ENCODE assay signal across 10 mouse cellular contexts in the genomic region with DNA sequence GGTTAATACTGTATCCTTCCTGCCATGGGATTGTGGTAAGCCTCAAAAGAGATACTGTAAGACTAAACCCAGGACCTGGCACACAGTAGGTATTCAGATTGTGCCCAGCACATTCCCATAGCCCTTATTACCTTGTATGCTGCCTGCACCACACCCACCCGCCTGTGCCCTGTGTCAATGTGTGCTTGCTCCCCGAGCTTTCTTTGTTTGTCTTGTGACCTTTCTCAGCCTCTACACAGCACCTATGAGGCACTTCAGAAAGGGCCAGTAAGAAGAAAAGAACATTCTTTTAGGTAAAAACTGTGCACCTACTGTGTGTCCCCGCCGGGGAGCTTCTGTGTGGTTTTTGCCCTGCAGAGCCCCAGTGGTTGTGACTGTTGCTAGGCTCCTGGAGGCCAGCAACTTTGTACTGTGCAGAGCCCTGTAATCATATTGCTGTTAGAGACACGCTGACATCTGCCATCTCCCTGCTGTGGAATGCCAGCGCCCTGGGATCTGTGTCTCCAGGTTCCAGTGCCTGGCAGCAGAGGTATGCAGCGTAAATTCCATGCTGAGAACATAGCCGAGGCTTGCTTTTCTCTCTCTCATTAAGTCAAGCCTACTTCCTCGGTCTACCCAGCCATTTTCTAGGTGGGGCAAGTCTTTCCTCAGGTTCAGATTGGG. TPM values are rescaled to one million over a fixed set of nuclear protein-coding genes. Genes with fewer than 3 reads are reported as not detected.
A peak's percentile ranks its signal among the peaks of the same experiment; 100 is the strongest.
DNase-seq lines count a peak whose midpoint lies in the region; ATAC-seq and TF ChIP-seq lines count a peak whose summit lies in the region.
"Had no signal": no experiment of that assay in that cellular context is flagged by ENCODE, and none has a peak within 500 bp of the region (broad histone marks: within the 10 kb centered on the region; RNA-seq: fewer than 3 reads in every experiment).

No protein-coding gene starts in this region.

- 40% methylated on average over 9 of the region's 9 CpGs for WGBS in heart, embryonic 10.5 days
- 20% methylated on average over 9 of the region's 9 CpGs for WGBS in intestine, embryonic 16.5 days
- WGBS in lung, embryonic 14.5 days: 18% methylated on average over 9 of the region's 9 CpGs
- WGBS in midbrain, embryonic 10.5 days: 60% methylated on average over 9 of the region's 9 CpGs

- intact Hi-C loops in left cerebral cortex, postnatal 4 days (cut with DNase I): loop anchor here (5.0 kb wide), 1 partner anchor 601 kb away; no protein-coding TSS in a partner anchor

- peaks cover 18% of the 10 kb centered on the region; the same call in 1 of the 2 replicates for H3K36me3 ChIP-seq in heart, embryonic 10.5 days
- H3K36me3 ChIP-seq in MEL (ENCODE audit: control insufficient read depth in 1 of 2, insufficient read depth in 2 of 2, low read length in 2 of 2): no peaks in the 10 kb centered on the region; a peak in 2 of 4 replicates
- H3K36me3 ChIP-seq in intestine, embryonic 16.5 days (ENCODE audit: control insufficient read depth, insufficient read depth, low read length): peaks cover 4% of the 10 kb centered on the region; the same call in 1 of the 2 replicates
- 0 out of 2 replicates have a peak, but pooled peaks cover 4% of the 10 kb centered on the region for H3K36me3 ChIP-seq in lung, embryonic 14.5 days (ENCODE audit: insufficient read depth)
- H3K36me3 ChIP-seq in midbrain, embryonic 10.5 days: peaks cover 17% of the 10 kb centered on the region

- peak; percentile 34 for ATAC-seq in intestine, embryonic 16.5 days
- ATAC-seq in lung, embryonic 14.5 days (ENCODE audit: insufficient read depth): peak; percentile 56
- ATAC-seq: forebrain, embryonic 14.5 days had no signal

- peak overlapping the region; percentile 83 for H3K27ac ChIP-seq in heart, embryonic 10.5 days
- no peak overlapping the region for H3K27ac ChIP-seq in MEL (ENCODE audit: control insufficient read depth, low read depth, low read length)
- peak overlapping the region; percentile 74 for H3K27ac ChIP-seq in intestine, embryonic 16.5 days (ENCODE audit: low read length)
- peak overlapping the region; percentile 90 for H3K27ac ChIP-seq in lung, embryonic 14.5 days (ENCODE audit: low read depth)
- no peak overlapping the region for H3K27ac ChIP-seq in midbrain, embryonic 10.5 days (replicated peaks)

- no peaks in the 10 kb centered on the region for H3K9me3 ChIP-seq in heart, embryonic 10.5 days
- H3K9me3 ChIP-seq in MEL (replicated peaks; ENCODE audit: insufficient read depth, low read length): no peaks in the 10 kb centered on the region
- no peaks in the 10 kb centered on the region for H3K9me3 ChIP-seq in intestine, embryonic 16.5 days (ENCODE audit: control insufficient read depth, low read length)
- no peaks in the 10 kb centered on the region for H3K9me3 ChIP-seq in lung, embryonic 14.5 days (ENCODE audit: low read depth, low read length)
- no peaks in the 10 kb centered on the region for H3K9me3 ChIP-seq in midbrain, embryonic 10.5 days (replicated peaks)

- no peak overlapping the region for H3K4me3 ChIP-seq in heart, embryonic 10.5 days
- H3K4me3 ChIP-seq in MEL (ENCODE audit: control insufficient read depth in 1 of 2, insufficient read depth in 1 of 2, low read depth in 2 of 2, low read length in 2 of 2): no peak overlapping the region
- H3K4me3 ChIP-seq in intestine, embryonic 16.5 days (ENCODE audit: low read length): no peak overlapping the region
- H3K4me3 ChIP-seq in lung, embryonic 14.5 days (ENCODE audit: low read depth, low read length): no peak overlapping the region
- no peak overlapping the region for H3K4me3 ChIP-seq in midbrain, embryonic 10.5 days
- H3K4me3 ChIP-seq: megakaryocyte, embryonic 14.5 days had no signal

- H3K79me2 ChIP-seq in MEL (ENCODE audit: control insufficient read depth, insufficient read depth, low read length, poor library complexity): peaks cover 2% of the 10 kb centered on the region

- TF ChIP-seq RAD21 in MEL (IDR thresholded peaks at IDR 0.05; ENCODE audit: low read depth, low read length): no peak

- no peak for TF ChIP-seq CTCF in MEL (IDR thresholded peaks at IDR 0.05 in 2 of 3, conservative IDR thresholded peaks at IDR 0.05 in 1 of 3; ENCODE audit: control insufficient read depth in 1 of 3, insufficient read depth in 1 of 3, low read depth in 2 of 3, low read length in 3 of 3, poor library complexity in 1 of 3, severe bottlenecking in 1 of 3)
- no peak for TF ChIP-seq CTCF in lung, embryonic 14.5 days (IDR thresholded peaks at IDR 0.05; ENCODE audit: low read depth)

- no peak overlapping the region for H3K4me2 ChIP-seq in intestine, embryonic 16.5 days (ENCODE audit: low read depth, low read length)
- H3K4me2 ChIP-seq in lung, embryonic 14.5 days: peak overlapping the region; percentile 40

- TF ChIP-seq POLR2A in MEL (IDR thresholded peaks at IDR 0.05; ENCODE audit: control insufficient read depth in 1 of 2, insufficient read depth in 1 of 2, low read depth in 1 of 2, low read length in 2 of 2, poor library complexity in 1 of 2): no peak

- H3K27me3 ChIP-seq in heart, embryonic 10.5 days (ENCODE audit: insufficient read depth, poor library complexity, severe bottlenecking): no peaks in the 10 kb centered on the region
- H3K27me3 ChIP-seq in MEL (ENCODE audit: control insufficient read depth in 1 of 2, insufficient read depth in 2 of 2, low read length in 2 of 2): no peaks in the 10 kb centered on the region
- no peaks in the 10 kb centered on the region for H3K27me3 ChIP-seq in intestine, embryonic 16.5 days (replicated peaks; ENCODE audit: control insufficient read depth, insufficient read depth, low read length)
- H3K27me3 ChIP-seq in lung, embryonic 14.5 days (ENCODE audit: insufficient read depth, low read length): no peaks in the 10 kb centered on the region
- H3K27me3 ChIP-seq in midbrain, embryonic 10.5 days (ENCODE audit: low read depth, poor library complexity, severe bottlenecking): peaks cover 11% of the 10 kb centered on the region; the same call in 1 of the 2 replicates
- H3K27me3 ChIP-seq: megakaryocyte, embryonic 14.5 days had no signal

- TF ChIP-seq EP300 in MEL (IDR thresholded peaks at IDR 0.05; ENCODE audit: low read depth in 1 of 2, low read length in 2 of 2): no peak

- no peak overlapping the region for H3K9ac ChIP-seq in MEL (ENCODE audit: control insufficient read depth, low read depth, low read length, poor library complexity, severe bottlenecking)
- H3K9ac ChIP-seq in intestine, embryonic 16.5 days (ENCODE audit: low read depth, low read length): 0 out of 2 replicates have a peak overlapping the region, but pooled peaks have one; percentile 1
- no peak overlapping the region; the same call in 1 of the 2 replicates for H3K9ac ChIP-seq in lung, embryonic 14.5 days

- DNase-seq in heart, embryonic 10.5 days (ENCODE audit: low spot score): peak; percentile 85
- DNase-seq in heart, adult 18-20 months: no peak
- no peak for DNase-seq in MEL (ENCODE audit: low read depth, low spot score)
- DNase-seq in lung, embryonic 14.5 days: peak; percentile 71
- DNase-seq in cerebellum, postnatal 25 days: no peak
- no peak for DNase-seq in midbrain, embryonic 10.5 days (ENCODE audit: low spot score)
- DNase-seq in left cerebral cortex, postnatal 4 days: no peak

- H3K4me1 ChIP-seq in heart, embryonic 10.5 days: peaks cover 50% of the 10 kb centered on the region
- no peaks in the 10 kb centered on the region for H3K4me1 ChIP-seq in MEL (ENCODE audit: control insufficient read depth in 1 of 2, insufficient read depth in 2 of 2, low read length in 2 of 2)
- H3K4me1 ChIP-seq in intestine, embryonic 16.5 days (ENCODE audit: control insufficient read depth, insufficient read depth, low read length): peaks cover 19% of the 10 kb centered on the region
- H3K4me1 ChIP-seq in lung, embryonic 14.5 days (ENCODE audit: insufficient read depth): peaks cover 25% of the 10 kb centered on the region
- H3K4me1 ChIP-seq in midbrain, embryonic 10.5 days: peaks cover 27% of the 10 kb centered on the region

TF ChIP-seq in MEL, 35 proteins besides CTCF, POLR2A, EP300 and RAD21:
- peak; percentile 50; the same call in 1 of the 2 replicates for TF ChIP-seq ZKSCAN1 (IDR thresholded peaks at IDR 0.05; ENCODE audit: low read depth, low read length)
- TF ChIP-seq TBP (IDR thresholded peaks at IDR 0.05; ENCODE audit: low read depth, low read length): no peak

RNA-seq across cellular contexts. Expression of a gene that starts 18.1 kb away (rescaled TPM):
- polyA plus RNA-seq in heart, embryonic 10.5 days (2016; fragmentation: Nextera tagmentation; extraction: Ambion mirVana): 13.1 and 17.9 TPM in 2 replicates
- total RNA-seq in heart, adult 18-20 months (2021): 10 to 100 TPM; 23.3 to 23.7 TPM
- total RNA-seq in MEL (2012; rRNA removed): 44.3 and 62.7 TPM in 2 replicates
- polyA plus RNA-seq in MEL (2012; ENCODE audit: insufficient read depth in 1 of 2, insufficient read length in 2 of 2, low read depth in 1 of 2, low replicate concordance in 2 of 2, missing spikeins in 1 of 2): 10 to 100 TPM; 27.0 to 67.7 TPM
- 7.7 and 9.2 TPM in 2 replicates for polyA plus RNA-seq in intestine, embryonic 16.5 days (2015; fragmentation: Nextera tagmentation; extraction: Ambion mirVana)
- polyA plus RNA-seq in lung, embryonic 14.5 days (2014; fragmentation: Nextera tagmentation; extraction: Ambion mirVana): 7.0 and 7.8 TPM in 2 replicates
- polyA plus RNA-seq in midbrain, embryonic 10.5 days (2016; fragmentation: Nextera tagmentation; extraction: Ambion mirVana): 9.8 and 10.1 TPM in 2 replicates
- total RNA-seq in left cerebral cortex, postnatal 4 days (2021): 100 to 1,000 TPM; 147 to 150 TPM

Comparison
In these comparisons a context has a peak if more than half of its experiments do, and no peak if none do; other contexts are left out.
1. DNase-seq: peak in heart, embryonic 10.5 days (single experiment) and lung, embryonic 14.5 days (single experiment); none in heart, adult 18-20 months (0 of 2), MEL (single experiment), cerebellum, postnatal 25 days (0 of 2), midbrain, embryonic 10.5 days (single experiment) and left cerebral cortex, postnatal 4 days (single experiment).
2. H3K27ac ChIP-seq: peak in heart, embryonic 10.5 days (single experiment), intestine, embryonic 16.5 days (single experiment) and lung, embryonic 14.5 days (single experiment); none in MEL (single experiment) and midbrain, embryonic 10.5 days (single experiment).